Mouse (Mus musculus): ENCODE data around the gene Gas2l1.

GRCm38 (mm10) chr11:5109441-5109840 is 44.3 kb upstream of the Gas2l1 start:
- TF ChIP-seq POLR2A (IDR thresholded peaks at IDR 0.05; ENCODE audit: borderline replicate concordance, extremely low read depth, insufficient read depth, insufficient read length, poor library complexity, severe bottlenecking) (no peak), CTCF (IDR thresholded peaks at IDR 0.05; ENCODE audit: borderline replicate concordance, extremely low read depth, insufficient read depth, insufficient read length) (no peak)

All from brain, embryonic 14.5 days (tissue).